Mouse (Mus musculus) midbrain, embryonic 12.5 days (tissue): ENCODE measurements around the gene Mpdu1. TPM values are rescaled to one million over a fixed set of nuclear protein-coding genes. Genes with fewer than 3 reads are reported as not detected.

ENCODE experiments used
- ATAC-seq: fragments of 200-750 bp; cut with Nextera tagmentation; 2 replicates; pipeline ENCODE4 v1.8.0; 2017; ENCODE audit warnings: low read depth, moderate TSS enrichment, moderate library complexity; ENCODE audit not compliant: low FRiP score
- H3K27ac ChIP-seq: fragments of 300-500 bp; sonication (generic); replicated peaks from 2 replicates; pipeline ENCODE4 v1.5.1; 2016; ENCODE audit warnings: mild to moderate bottlenecking
- H3K27me3 ChIP-seq: fragments of 300-500 bp; sonication (generic); 2 replicates; pipeline ENCODE4 v1.6.1; 2016; ENCODE audit warnings: mild to moderate bottlenecking
- H3K36me3 ChIP-seq: fragments of 300-500 bp; sonication (generic); 2 replicates; pipeline ENCODE4 v1.6.1; 2016
- H3K4me1 ChIP-seq: fragments of 300-500 bp; sonication (generic); 2 replicates; pipeline ENCODE4 v1.6.1; 2016
- H3K4me2 ChIP-seq: fragments of 300-500 bp; sonication (generic); replicated peaks from 2 replicates; pipeline ENCODE4 v1.6.1; 2016; ENCODE audit warnings: mild to moderate bottlenecking, moderate library complexity
- H3K4me3 ChIP-seq: fragments of 300-500 bp; sonication (generic); 2 replicates; pipeline ENCODE4 v1.5.1; 2016; ENCODE audit warnings: mild to moderate bottlenecking
- H3K9ac ChIP-seq: fragments of 300-500 bp; sonication (generic); replicated peaks from 2 replicates; pipeline ENCODE4 v1.6.1; 2016; ENCODE audit warnings: mild to moderate bottlenecking, moderate library complexity
- H3K9me3 ChIP-seq: fragments of 300-500 bp; sonication (generic); 2 replicates; pipeline ENCODE4 v1.6.1; 2016; ENCODE audit warnings: mild to moderate bottlenecking
- WGBS: fragments of 180-500 bp; shearing (Covaris S2); methylation state at CpG from one replicate; pipeline ENCODE4 v1.1.7; 2016; 5-methylcytosine and 5-hydroxymethylcytosine counted together
- polyA plus RNA-seq: library from polyadenylated mRNA; unstranded; fragments of >200 nt; fragmentation: Nextera tagmentation; extraction: Ambion mirVana; gene quantifications from 2 replicates; pipeline ENCODE4 v1.2.1, GENCODE M21; 2016

Mpdu1 gene
- polyA plus RNA-seq, 1 experiment from 2014 or later: 79.4 TPM

GRCm38 (mm10) chr11:69656617-69657461 lies 5.6 kb downstream of the Mpdu1 start:
- Histone ChIP-seq H3K9me3 (no peaks in the 10 kb centered on the region), H3K27ac (no peak overlapping the region), H3K4me1 (peaks cover 16% of the 10 kb centered on the region), H3K9ac (no peak overlapping the region), H3K4me2 (no peak overlapping the region), H3K36me3 (peaks cover 62% of the 10 kb centered on the region), H3K27me3 (no peaks in the 10 kb centered on the region), H3K4me3 (0 out of 2 replicates have a peak overlapping the region, but pooled peaks have one; percentile 0)
- WGBS: 83% methylated on average over 10 of the region's 10 CpGs
- no peak for ATAC-seq

DNA sequence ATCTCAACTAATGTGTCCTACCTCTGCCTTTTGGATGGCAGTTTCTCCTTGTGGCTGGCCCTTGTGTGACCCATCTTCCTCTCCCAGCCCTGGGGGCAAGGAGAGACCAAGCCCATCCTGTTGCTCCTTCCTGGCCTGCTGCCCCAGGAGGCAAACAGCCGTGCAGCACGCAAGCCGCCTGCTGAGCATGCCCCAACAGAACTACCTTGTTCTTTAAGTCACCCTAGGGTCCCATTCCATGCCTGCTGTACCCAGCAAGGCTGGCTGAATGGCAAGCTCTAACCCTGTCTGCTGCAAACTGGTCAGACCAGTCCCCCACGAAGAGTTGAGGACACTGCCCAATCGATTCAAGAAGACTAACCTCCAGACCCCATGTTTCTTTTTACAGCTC lies 6.4 kb downstream of the Mpdu1 start:
- Histone ChIP-seq H3K27ac (no peak overlapping the region), H3K9ac (no peak overlapping the region), H3K36me3 (peaks cover 70% of the 10 kb centered on the region), H3K4me2 (no peak overlapping the region), H3K4me3 (no peak overlapping the region), H3K9me3 (no peaks in the 10 kb centered on the region), H3K27me3 (no peaks in the 10 kb centered on the region), H3K4me1 (peaks cover 10% of the 10 kb centered on the region)
- 83% methylated on average over 5 of the region's 5 CpGs for WGBS
- no peak for ATAC-seq

- Histone ChIP-seq H3K36me3 (peaks cover 75% of the 10 kb centered on the region), H3K27me3 (no peaks in the 10 kb centered on the region), H3K4me1 (peaks cover 9% of the 10 kb centered on the region), H3K4me2 (no peak within 1 kb of the TSS), H3K27ac (peak within 1 kb of the TSS; percentile 39; the same call in 1 of the 2 replicates), H3K9ac (no peak within 1 kb of the TSS), H3K4me3 (no peak within 1 kb of the TSS), H3K9me3 (no peaks in the 10 kb centered on the region)
- peak; percentile 59; the same call in 1 of the 2 replicates for ATAC-seq
- WGBS: 25% methylated on average over 34 of the region's 34 CpGs
These were observed 7.0 kb downstream of the Mpdu1 start, which contains the start of gene Sox15 for GRCm38 (mm10) chr11:69655264-69656064. Gene Sox15, plus strand, starts transcription at chr11:69655314.

- peaks cover 77% of the 10 kb centered on the region for H3K36me3 ChIP-seq
- H3K4me2 ChIP-seq: no peak overlapping the region
- H3K27me3 ChIP-seq: no peaks in the 10 kb centered on the region
- H3K27ac ChIP-seq: 0 out of 2 replicates have a peak overlapping the region, but pooled peaks have one; percentile 8
- H3K9ac ChIP-seq: no peak overlapping the region
- WGBS: 51% methylated on average over 9 of the region's 9 CpGs
- H3K4me1 ChIP-seq: peaks cover 9% of the 10 kb centered on the region
- ATAC-seq: no peak
- H3K9me3 ChIP-seq: no peaks in the 10 kb centered on the region
- no peak overlapping the region for H3K4me3 ChIP-seq
These were observed 7.7 kb downstream of the Mpdu1 start for GRCm38 (mm10) chr11:69654760-69655159.

- H3K9me3 ChIP-seq: no peaks in the 10 kb centered on the region
- peaks cover 9% of the 10 kb centered on the region for H3K4me1 ChIP-seq
- H3K4me2 ChIP-seq: no peak overlapping the region
- H3K27me3 ChIP-seq: no peaks in the 10 kb centered on the region
- no peak overlapping the region for H3K9ac ChIP-seq
- H3K4me3 ChIP-seq: no peak overlapping the region
- WGBS: 53% methylated on average over 5 of the region's 5 CpGs
- no peak for ATAC-seq
- H3K27ac ChIP-seq: peak overlapping the region; percentile 21
- peaks cover 80% of the 10 kb centered on the region for H3K36me3 ChIP-seq
These were observed 9.0 kb downstream of the Mpdu1 start for GRCm38 (mm10) chr11:69653399-69653798.

- Histone ChIP-seq H3K9me3 (no peaks in the 10 kb centered on the region), H3K4me3 (no peak overlapping the region), H3K27ac (no peak overlapping the region), H3K27me3 (no peaks in the 10 kb centered on the region), H3K4me2 (no peak overlapping the region), H3K9ac (no peak overlapping the region), H3K4me1 (no peaks in the 10 kb centered on the region), H3K36me3 (peaks cover 97% of the 10 kb centered on the region)
- ATAC-seq: no peak
- 99% methylated on average over 5 of the region's 5 CpGs for WGBS
These were observed 16.6 kb downstream of the Mpdu1 start for GRCm38 (mm10) chr11:69645860-69646259.

DNA sequence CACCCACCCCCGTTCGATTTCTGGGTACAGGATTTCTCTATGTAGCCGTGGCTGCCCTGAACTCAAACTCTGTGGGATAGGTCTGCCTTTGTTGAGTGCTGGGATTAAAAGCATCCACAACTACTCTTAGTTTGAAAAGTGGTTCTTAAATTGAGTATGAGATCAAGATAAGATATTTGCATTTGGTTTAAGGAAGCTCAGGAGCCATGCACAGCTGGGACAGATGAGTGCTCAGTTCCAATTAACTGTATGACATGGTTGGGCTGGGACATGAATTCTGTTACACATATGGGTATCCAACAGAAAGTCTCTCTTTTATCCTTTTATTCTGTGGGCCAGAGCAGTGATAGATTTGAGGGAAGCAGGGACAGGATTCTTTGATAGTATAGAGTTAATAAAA lies 27.0 kb downstream of the Mpdu1 start:
- 90% methylated on average over 3 of the region's 3 CpGs for WGBS
- peaks cover 26% of the 10 kb centered on the region for H3K36me3 ChIP-seq
- H3K4me1 ChIP-seq: peaks cover 21% of the 10 kb centered on the region
- H3K4me2 ChIP-seq: peak overlapping the region; percentile 80
- H3K27me3 ChIP-seq: no peaks in the 10 kb centered on the region
- 0 out of 2 replicates have a peak overlapping the region, but pooled peaks have one; percentile 4 for H3K4me3 ChIP-seq
- ATAC-seq: no peak
- H3K27ac ChIP-seq: no peak overlapping the region
- H3K9ac ChIP-seq: no peak overlapping the region
- no peaks in the 10 kb centered on the region for H3K9me3 ChIP-seq

DNA sequence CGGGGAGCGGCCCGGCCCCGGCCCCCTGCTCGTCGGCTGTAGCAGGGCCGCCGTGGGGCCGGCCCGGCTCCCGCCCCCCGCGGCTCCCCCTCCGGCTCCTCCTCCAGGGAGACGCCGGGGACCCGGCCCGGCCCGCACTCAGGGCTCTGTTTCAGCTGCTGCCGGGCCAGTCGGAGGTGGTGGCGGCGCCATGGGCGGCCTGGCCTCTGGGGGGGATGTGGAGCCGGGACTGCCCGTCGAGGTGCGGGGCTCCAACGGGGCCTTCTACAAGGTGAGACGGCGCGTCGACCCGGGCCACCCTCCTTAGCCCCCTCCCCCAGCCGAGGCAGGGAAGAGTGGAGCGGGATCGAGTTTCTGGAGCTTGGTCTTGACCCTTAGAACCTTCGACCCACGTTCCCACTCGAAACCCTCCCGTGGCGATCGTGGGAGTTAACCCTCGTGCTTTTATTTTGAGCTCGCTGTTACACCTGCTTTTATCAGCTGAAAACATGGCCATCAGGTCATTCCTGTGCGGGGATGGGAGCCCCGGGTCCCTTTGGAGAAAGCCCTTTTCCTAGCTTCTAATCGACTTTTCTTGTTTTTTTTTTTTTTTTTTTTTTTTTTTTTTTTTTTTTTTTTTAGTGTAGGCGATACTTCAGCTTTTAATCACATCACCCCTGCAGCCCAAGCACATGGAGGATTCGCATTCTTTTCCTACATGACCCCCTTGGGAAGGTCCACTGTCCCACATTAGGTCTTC lies 29.1 kb downstream of the Mpdu1 start:
- WGBS: under 1% methylated on average over 41 of the region's 50 CpGs
- Histone ChIP-seq H3K4me3 (peak overlapping the region; percentile 99), H3K36me3 (peaks cover 9% of the 10 kb centered on the region), H3K27ac (peak overlapping the region; percentile 98), H3K9me3 (no peaks in the 10 kb centered on the region), H3K4me2 (peak overlapping the region; percentile 80), H3K4me1 (peaks cover 21% of the 10 kb centered on the region), H3K27me3 (no peaks in the 10 kb centered on the region), H3K9ac (peak overlapping the region; percentile 96)
- ATAC-seq: peak; percentile 63

DNA sequence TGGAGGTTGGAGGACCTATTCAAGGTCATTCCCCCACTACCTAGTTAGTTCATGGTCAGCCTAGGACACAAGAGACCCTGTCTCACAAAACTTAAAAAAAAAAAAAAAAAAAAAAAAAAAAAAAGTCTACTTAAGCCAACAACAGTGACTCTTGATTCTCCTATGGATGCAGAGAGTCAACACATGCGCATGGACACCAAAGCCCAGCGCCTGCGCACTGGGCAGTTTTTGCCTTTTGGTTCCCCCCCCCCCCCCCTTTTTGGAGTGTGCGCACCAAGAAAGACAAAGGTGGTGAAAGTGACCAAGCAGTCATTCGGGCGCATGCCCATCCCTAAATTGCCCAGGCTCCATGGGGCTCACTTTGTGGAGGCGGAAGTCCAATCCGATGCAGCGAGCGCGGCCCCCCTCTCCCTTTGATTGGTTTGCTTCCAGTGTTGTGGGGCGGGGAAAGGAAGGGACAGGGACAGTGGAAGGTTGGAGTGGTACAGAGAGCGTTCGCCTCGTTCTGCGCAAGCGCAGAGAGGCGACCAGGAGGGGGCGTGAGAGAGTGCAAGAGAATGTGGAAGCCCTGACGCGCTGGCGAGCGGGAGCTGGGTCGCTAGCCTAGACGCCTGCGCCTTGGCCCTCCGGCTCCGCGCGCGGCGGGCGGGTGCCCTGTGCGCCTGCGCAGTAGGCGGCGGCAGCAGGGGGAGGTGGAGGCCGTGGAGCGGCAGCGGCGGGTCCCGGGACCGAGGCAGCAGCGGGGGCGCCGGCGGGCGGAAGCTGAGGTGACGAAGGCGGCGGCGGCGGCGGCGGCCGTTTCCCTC lies 30.0 kb downstream of the Mpdu1 start, which contains the start of gene Fxr2:
Gene Fxr2 (plus strand): TSS at position 707 of the 806 bp plus-strand sequence.
- Histone ChIP-seq H3K4me3 (peak within 1 kb of the TSS; percentile 99), H3K9me3 (no peaks in the 10 kb centered on the region), H3K4me2 (peak within 1 kb of the TSS; percentile 80), H3K27me3 (no peaks in the 10 kb centered on the region), H3K9ac (peak within 1 kb of the TSS; percentile 96), H3K27ac (peak within 1 kb of the TSS; percentile 98), H3K4me1 (peaks cover 21% of the 10 kb centered on the region), H3K36me3 (peaks cover 2% of the 10 kb centered on the region)
- ATAC-seq: peak; percentile 99
- 1% methylated on average over 43 of the region's 56 CpGs for WGBS

DNA sequence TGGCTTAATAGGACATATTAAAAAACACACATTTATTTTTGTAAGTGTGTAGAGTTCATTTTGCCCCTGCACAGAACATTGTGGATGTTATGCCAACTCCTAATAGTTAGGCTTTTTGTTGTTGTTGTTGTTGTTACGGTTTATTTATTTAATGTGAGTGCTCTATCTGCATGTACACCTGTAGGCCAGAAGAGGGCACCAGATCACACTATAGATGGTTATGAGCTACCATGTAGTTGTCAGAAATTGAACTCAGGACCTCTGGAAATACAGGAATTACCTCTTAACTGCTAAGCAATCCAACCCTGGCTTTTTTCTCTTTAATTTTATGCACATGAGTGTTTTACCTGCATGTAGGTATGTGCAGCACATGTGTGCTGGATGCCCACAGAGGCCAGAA lies 32.6 kb downstream of the Mpdu1 start:
- 69% methylated on average over 1 of the region's 1 CpGs for WGBS
- ATAC-seq: no peak
- Histone ChIP-seq H3K9ac (no peak overlapping the region), H3K4me3 (no peak overlapping the region), H3K4me1 (peaks cover 12% of the 10 kb centered on the region), H3K36me3 (no peaks in the 10 kb centered on the region), H3K4me2 (no peak overlapping the region), H3K27ac (no peak overlapping the region), H3K27me3 (no peaks in the 10 kb centered on the region), H3K9me3 (no peaks in the 10 kb centered on the region)

DNA sequence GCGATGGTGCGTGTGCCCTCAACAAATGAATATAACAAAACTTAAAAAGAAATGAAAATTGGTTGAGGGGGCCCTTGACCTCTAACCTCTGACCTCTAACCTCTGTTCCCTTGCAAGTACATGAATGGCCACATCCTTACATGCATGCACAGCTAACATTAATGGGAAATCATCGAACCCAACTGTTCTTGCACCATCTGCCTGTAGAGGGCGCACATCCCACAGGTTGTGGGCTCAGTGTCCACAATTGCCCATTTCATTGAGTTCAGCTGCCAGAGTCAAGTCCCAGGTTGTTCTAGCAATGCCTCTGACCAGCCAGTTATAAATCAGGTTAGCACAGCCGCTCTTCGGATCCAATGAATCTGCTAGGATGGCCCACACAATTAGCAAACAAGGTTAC lies 34.2 kb downstream of the Mpdu1 start:
- no peaks in the 10 kb centered on the region for H3K4me1 ChIP-seq
- 36% methylated on average over 6 of the region's 6 CpGs for WGBS
- no peaks in the 10 kb centered on the region for H3K27me3 ChIP-seq
- no peak overlapping the region for H3K9ac ChIP-seq
- no peaks in the 10 kb centered on the region for H3K36me3 ChIP-seq
- no peaks in the 10 kb centered on the region for H3K9me3 ChIP-seq
- no peak overlapping the region for H3K4me3 ChIP-seq
- H3K4me2 ChIP-seq: no peak overlapping the region
- no peak overlapping the region for H3K27ac ChIP-seq
- no peak for ATAC-seq
